Mouse (Mus musculus) olfactory bulb, adult 2 months (tissue): ENCODE data around the gene Lhfpl3. TPM values are rescaled to one million over a fixed set of nuclear protein-coding genes. Genes with fewer than 3 reads are reported as not detected.
"Not testable (repeated sequence)": the region's sequence is repeated elsewhere in the genome, so short reads cannot be mapped to it uniquely, and the experiment has no call there.

Experiments
- H3K27ac ChIP-seq: fragments of 200-500 bp; 2 replicates; pipeline ENCODE4 v1.5.1; 2012; ENCODE audit warnings: low read depth, low read length; ENCODE audit not compliant: insufficient read depth
- H3K4me1 ChIP-seq: fragments of 200-500 bp; 2 replicates; pipeline ENCODE4 v1.6.1; 2012; ENCODE audit warnings: low read length; ENCODE audit not compliant: control insufficient read depth, insufficient read depth
- H3K4me3 ChIP-seq: fragments of 200-500 bp; 2 replicates; pipeline ENCODE4 v1.5.1; 2012; ENCODE audit warnings: mild to moderate bottlenecking, low read depth, low read length, moderate library complexity; ENCODE audit not compliant: insufficient read depth
- CTCF ChIP-seq: fragments of 200-500 bp; IDR thresholded peaks from 2 replicates; pipeline ENCODE4 v1.5.1; 2012; ENCODE audit warnings: low read depth, mild to moderate bottlenecking, low read length, moderate library complexity; ENCODE audit not compliant: insufficient read depth
- POLR2A ChIP-seq: fragments of 200-500 bp; IDR thresholded peaks from 2 replicates; pipeline ENCODE4 v1.6.1; 2012; ENCODE audit warnings: mild to moderate bottlenecking, low read depth, low read length, moderate library complexity; ENCODE audit not compliant: insufficient read depth
- WGBS: fragments of 180-500 bp; shearing (Covaris S2); methylation state at CpG from one replicate; pipeline ENCODE4 v1.1.7; 2018; 5-methylcytosine and 5-hydroxymethylcytosine counted together
- polyA plus RNA-seq: library from polyadenylated mRNA; stranded (reverse); fragments of >200 nt; gene quantifications from 2 replicates; pipeline ENCODE4 v1.2.4, GENCODE M21; 2012; ENCODE audit warnings: low replicate concordance; ENCODE audit not compliant: missing spikeins, insufficient read depth, insufficient read length

Lhfpl3 gene
- not detected in 2 replicates for polyA plus RNA-seq

GRCm38 (mm10) chr5:22745885-22746532 lies at the start of gene Lhfpl3:
Gene Lhfpl3 (plus strand): TSS chr5:22746059.
- Histone ChIP-seq H3K4me1 (peaks cover 9% of the 10 kb centered on the region), H3K4me3 (peak within 1 kb of the TSS; percentile 74), H3K27ac (peak within 1 kb of the TSS; percentile 27)
- TF ChIP-seq POLR2A (no peak; the same call in 1 of the 2 replicates), CTCF (no peak)
- under 1% methylated on average over 53 of the region's 53 CpGs for WGBS

GRCm38 (mm10) chr5:22706271-22706670 lies 39.6 kb upstream of the Lhfpl3 start:
- H3K4me1 ChIP-seq, H3K4me3 ChIP-seq, H3K27ac ChIP-seq: not testable (repeated sequence)
- 83% methylated on average over 4 of the region's 4 CpGs for WGBS

GRCm38 (mm10) chr5:22745529-22745884 lies 352 bp upstream of the Lhfpl3 start:
- Histone ChIP-seq H3K27ac (no peak overlapping the region), H3K4me1 (peaks cover 9% of the 10 kb centered on the region), H3K4me3 (peak overlapping the region; percentile 74)
- WGBS = 15% methylated on average over 10 of the region's 10 CpGs
- TF ChIP-seq POLR2A (no peak), CTCF (no peak)

- Histone ChIP-seq H3K4me1 (peaks cover 9% of the 10 kb centered on the region), H3K4me3 (peak overlapping the region; percentile 74), H3K27ac (peak overlapping the region; percentile 27)
- WGBS = under 1% methylated on average over 20 of the region's 20 CpGs
- no peak for TF ChIP-seq CTCF
- TF ChIP-seq POLR2A = no peak; the same call in 1 of the 2 replicates
Measured at GRCm38 (mm10) chr5:22746533-22747021, 718 bp downstream of the Lhfpl3 start.

GRCm38 (mm10) chr5:22747305-22747704 lies 1.4 kb downstream of the Lhfpl3 start:
- Histone ChIP-seq H3K4me3 (peak overlapping the region; percentile 74), H3K27ac (no peak overlapping the region), H3K4me1 (peaks cover 9% of the 10 kb centered on the region)
- no peak for TF ChIP-seq POLR2A
- no peak for TF ChIP-seq CTCF
- WGBS = 10% methylated on average over 7 of the region's 7 CpGs

- H3K27ac ChIP-seq = no peak overlapping the region
- no peaks in the 10 kb centered on the region for H3K4me1 ChIP-seq
- TF ChIP-seq CTCF (no peak), POLR2A (no peak)
- H3K4me3 ChIP-seq = no peak overlapping the region
- 59% methylated on average over 3 of the region's 3 CpGs for WGBS
Measured at GRCm38 (mm10) chr5:22757261-22757660, 11.4 kb downstream of the Lhfpl3 start.

- H3K27ac ChIP-seq = no peak overlapping the region
- WGBS = 34% methylated on average over 1 of the region's 1 CpGs
- H3K4me3 ChIP-seq = no peak overlapping the region
- TF ChIP-seq CTCF (no peak), POLR2A (no peak)
- no peaks in the 10 kb centered on the region for H3K4me1 ChIP-seq
Measured at GRCm38 (mm10) chr5:22770726-22771125, 24.9 kb downstream of the Lhfpl3 start.

GRCm38 (mm10) chr5:22795361-22795760 lies 49.5 kb downstream of the Lhfpl3 start:
- no peak for TF ChIP-seq POLR2A
- no peak for TF ChIP-seq CTCF
- no peak overlapping the region for H3K27ac ChIP-seq
- H3K4me3 ChIP-seq = no peak overlapping the region
- no peaks in the 10 kb centered on the region for H3K4me1 ChIP-seq
- WGBS = 81% methylated on average over 1 of the region's 1 CpGs

- no peak overlapping the region for H3K4me3 ChIP-seq
- TF ChIP-seq CTCF (no peak), POLR2A (no peak)
- no peaks in the 10 kb centered on the region for H3K4me1 ChIP-seq
- no peak overlapping the region for H3K27ac ChIP-seq
- WGBS = 62% methylated on average over 4 of the region's 4 CpGs
Measured at GRCm38 (mm10) chr5:22813426-22813825, 67.6 kb downstream of the Lhfpl3 start.

GRCm38 (mm10) chr5:22829822-22830450 lies 84.1 kb downstream of the Lhfpl3 start:
- WGBS = 46% methylated on average over 3 of the region's 3 CpGs
- Histone ChIP-seq H3K4me3 (no peak overlapping the region), H3K4me1 (no peaks in the 10 kb centered on the region), H3K27ac (no peak overlapping the region)
- TF ChIP-seq POLR2A = no peak
- no peak for TF ChIP-seq CTCF
